In the genomic region with DNA sequence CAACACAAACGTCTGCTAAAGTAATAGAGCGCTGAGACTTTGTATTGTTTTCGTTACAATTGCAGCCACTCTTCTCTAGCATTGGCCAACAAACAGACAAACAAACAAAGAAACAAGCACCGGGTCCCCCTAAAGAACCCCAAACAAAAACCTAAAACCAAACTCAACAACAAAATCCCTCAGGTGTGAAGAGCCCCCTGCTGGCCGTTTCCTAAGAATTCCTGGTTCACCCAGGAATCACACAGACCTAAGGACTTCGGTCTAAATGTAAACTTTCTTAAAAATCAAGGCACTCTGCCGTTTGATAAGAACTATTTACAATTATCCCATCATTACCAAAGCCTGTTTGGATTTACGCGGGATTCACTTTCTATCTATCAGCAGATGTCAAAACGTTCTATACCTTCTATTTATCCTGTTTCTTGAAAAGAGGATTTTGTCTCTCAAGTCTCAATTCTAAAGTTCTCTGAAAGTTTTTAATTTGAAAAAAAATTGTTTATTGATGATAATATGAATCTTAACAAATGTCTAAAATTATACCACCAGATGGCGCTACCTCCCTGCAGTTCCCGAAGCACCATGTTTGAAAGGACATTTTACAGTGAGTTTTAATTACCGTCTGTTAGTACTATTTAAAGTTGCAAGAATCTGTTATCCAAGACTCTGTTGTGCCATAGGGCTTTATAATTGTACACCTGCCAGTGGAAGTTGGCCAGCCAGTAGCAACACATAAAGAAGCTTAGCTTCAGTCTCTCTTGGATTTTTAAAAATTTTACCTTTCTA, we compare ENCODE assay signal across 9 mouse cellular contexts. TPM values are rescaled to one million over a fixed set of nuclear protein-coding genes. Genes with fewer than 3 reads are reported as not detected.
DNase-seq lines count a peak whose midpoint lies in the region; ATAC-seq lines count a peak whose summit lies in the region.
"Had no signal": no experiment of that assay in that cellular context is flagged by ENCODE, and none has a peak within 500 bp of the region (broad histone marks: within the 10 kb centered on the region; RNA-seq: fewer than 3 reads in every experiment).

No protein-coding gene starts in this region.

- DNase-seq in ovary, postnatal 14 days (ENCODE audit: low spot score) = peak; percentile 11
- no peak for DNase-seq in ovary, postnatal 10 days (ENCODE audit: low spot score)
- DNase-seq in adrenal gland, adult 2 months = peak; percentile 6
- peak; percentile 13 to 33 for DNase-seq in heart, postnatal 10 days
- peak; percentile 28 to 37 for DNase-seq in left cerebral cortex, postnatal 10 days (ENCODE audit: extremely low spot score in 1 of 2, low spot score in 2 of 2)
- DNase-seq in splenic B cell, adult 2 months (ENCODE audit: low read depth, low spot score) = peak; percentile 49

- peak; percentile 84 for ATAC-seq in common myeloid progenitor, adult 5-6 weeks (replicated peaks; ENCODE audit: low read depth, poor library complexity, severe bottlenecking)

- H3K27me3 ChIP-seq in splenic B cell, adult 2 months (ENCODE audit: control insufficient read depth, insufficient read depth, low read length, poor library complexity, severe bottlenecking) = no peaks in the 10 kb centered on the region

- intact Hi-C loops in heart, postnatal 10 days (cut with DNase I) = loop anchor here (1.0 to 10.0 kb wide), 7 partner anchors 94 to 1043 kb away; a partner anchor contains a TSS
- intact Hi-C loops in left cerebral cortex, postnatal 10 days (cut with DNase I) = loop anchor here (5.0 to 10.0 kb wide), 4 partner anchors 157 to 1043 kb away; a partner anchor contains a TSS

- H3K36me3 ChIP-seq in splenic B cell, adult 2 months (ENCODE audit: control insufficient read depth, insufficient read depth, low read length, poor library complexity, severe bottlenecking) = no peaks in the 10 kb centered on the region

RNA-seq across cellular contexts. Expression of a gene that starts 11.5 kb away (rescaled TPM):
- total RNA-seq in adrenal gland, adult 2 months (2021) = not detected
- polyA plus RNA-seq in adrenal gland, adult 2 months (2012; rRNA removed) = not detected in 2 replicates
- not detected in 2 replicates for total RNA-seq in common myeloid progenitor, adult 5-6 weeks (2017)
- not detected for total RNA-seq in heart, postnatal 10 days (2021)
- not detected for total RNA-seq in left cerebral cortex, postnatal 10 days (2021)
- total RNA-seq: layer of hippocampus, postnatal 36 days had no signal
- polyA plus RNA-seq: stomach, embryonic 14.5 days had no signal

RNA-seq across cellular contexts. Expression of a gene that starts 26.6 kb away (rescaled TPM):
- not detected for total RNA-seq in adrenal gland, adult 2 months (2021)
- polyA plus RNA-seq in adrenal gland, adult 2 months (2012; rRNA removed) = not detected in 2 replicates
- not detected in 2 replicates for total RNA-seq in common myeloid progenitor, adult 5-6 weeks (2017)
- not detected for total RNA-seq in heart, postnatal 10 days (2021)
- not detected for total RNA-seq in left cerebral cortex, postnatal 10 days (2021)
- total RNA-seq: layer of hippocampus, postnatal 36 days had no signal
- polyA plus RNA-seq: stomach, embryonic 14.5 days had no signal

RNA-seq across cellular contexts. Expression of a gene that starts 56.7 kb away (rescaled TPM):
- total RNA-seq in adrenal gland, adult 2 months (2021) = 10 to 100 TPM; 50.3 to 58.3 TPM
- 231 and 314 TPM in 2 replicates for polyA plus RNA-seq in adrenal gland, adult 2 months (2012; rRNA removed)
- 14.5 and 20.0 TPM in 2 replicates for total RNA-seq in common myeloid progenitor, adult 5-6 weeks (2017)
- 10 to 100 TPM; 35.1 to 36.4 TPM for total RNA-seq in heart, postnatal 10 days (2021)
- 10 to 100 TPM; 40.9 to 47.6 TPM for total RNA-seq in left cerebral cortex, postnatal 10 days (2021)
